Mouse (Mus musculus): Measurements from ENCODE around the gene Kdm6b. TPM values are rescaled to one million over a fixed set of nuclear protein-coding genes. Genes with fewer than 3 reads are reported as not detected.

Kdm6b gene
- polyA plus RNA-seq, 1 experiment from 2014 or later: 42.4 TPM

- 89% methylated on average over 19 of the region's 19 CpGs for WGBS
- Histone ChIP-seq H3K27me3 (ENCODE audit: control insufficient read depth, insufficient read depth, low read length) (no peaks in the 10 kb centered on the region), H3K4me2 (ENCODE audit: low read depth, severe bottlenecking) (no peak overlapping the region), H3K36me3 (ENCODE audit: control insufficient read depth, insufficient read depth, low read length) (peaks cover 48% of the 10 kb centered on the region), H3K4me1 (ENCODE audit: control insufficient read depth, insufficient read depth, low read length) (peaks cover 15% of the 10 kb centered on the region), H3K9me3 (ENCODE audit: control insufficient read depth, low read length) (no peaks in the 10 kb centered on the region), H3K9ac (ENCODE audit: low read length) (no peak overlapping the region), H3K27ac (replicated peaks; ENCODE audit: low read depth, low read length) (no peak overlapping the region), H3K4me3 (ENCODE audit: low read depth, low read length) (no peak overlapping the region)
- ATAC-seq (ENCODE audit: insufficient number of reproducible peaks, low FRiP score, low TSS enrichment, low read depth) (no peak), DNase-seq (ENCODE audit: low spot score) (no peak)
Measured at GRCm38 (mm10) chr11:69406282-69406681, 7.2 kb downstream of the Kdm6b start.

GRCm38 (mm10) chr11:69405397-69406200 is 7.9 kb downstream of the Kdm6b start:
- no peak for DNase-seq (ENCODE audit: low spot score)
- ATAC-seq (ENCODE audit: insufficient number of reproducible peaks, low FRiP score, low TSS enrichment, low read depth): no peak
- H3K27ac ChIP-seq (replicated peaks; ENCODE audit: low read depth, low read length): no peak overlapping the region
- H3K9ac ChIP-seq (ENCODE audit: low read length): no peak overlapping the region
- H3K9me3 ChIP-seq (ENCODE audit: control insufficient read depth, low read length): no peaks in the 10 kb centered on the region
- 94% methylated on average over 24 of the region's 24 CpGs for WGBS
- peaks cover 20% of the 10 kb centered on the region for H3K4me1 ChIP-seq (ENCODE audit: control insufficient read depth, insufficient read depth, low read length)
- H3K36me3 ChIP-seq (ENCODE audit: control insufficient read depth, insufficient read depth, low read length): peaks cover 54% of the 10 kb centered on the region
- H3K4me2 ChIP-seq (ENCODE audit: low read depth, severe bottlenecking): no peak overlapping the region
- no peak overlapping the region for H3K4me3 ChIP-seq (ENCODE audit: low read depth, low read length)
- H3K27me3 ChIP-seq (ENCODE audit: control insufficient read depth, insufficient read depth, low read length): no peaks in the 10 kb centered on the region

- no peak overlapping the region for H3K4me3 ChIP-seq (ENCODE audit: low read depth, low read length)
- H3K36me3 ChIP-seq (ENCODE audit: control insufficient read depth, insufficient read depth, low read length): peaks cover 62% of the 10 kb centered on the region
- WGBS: 92% methylated on average over 22 of the region's 24 CpGs
Measured at GRCm38 (mm10) chr11:69404595-69405396, 8.7 kb downstream of the Kdm6b start.

GRCm38 (mm10) chr11:69403691-69404594 is 9.5 kb downstream of the Kdm6b start:
- ATAC-seq (ENCODE audit: insufficient number of reproducible peaks, low FRiP score, low TSS enrichment, low read depth): no peak
- Histone ChIP-seq H3K4me2 (ENCODE audit: low read depth, severe bottlenecking) (no peak overlapping the region), H3K4me1 (ENCODE audit: control insufficient read depth, insufficient read depth, low read length) (peaks cover 31% of the 10 kb centered on the region), H3K36me3 (ENCODE audit: control insufficient read depth, insufficient read depth, low read length) (peaks cover 64% of the 10 kb centered on the region), H3K27ac (replicated peaks; ENCODE audit: low read depth, low read length) (no peak overlapping the region), H3K9me3 (ENCODE audit: control insufficient read depth, low read length) (no peaks in the 10 kb centered on the region), H3K27me3 (ENCODE audit: control insufficient read depth, insufficient read depth, low read length) (no peaks in the 10 kb centered on the region), H3K9ac (ENCODE audit: low read length) (no peak overlapping the region), H3K4me3 (ENCODE audit: low read depth, low read length) (no peak overlapping the region)
- WGBS: 93% methylated on average over 34 of the region's 38 CpGs
- no peak for DNase-seq (ENCODE audit: low spot score)

More at GRCm38 (mm10) chr11:69404595-69405396, 8.7 kb downstream of the Kdm6b start:
- no peak for DNase-seq (ENCODE audit: low spot score)
- Histone ChIP-seq H3K4me1 (ENCODE audit: control insufficient read depth, insufficient read depth, low read length) (peaks cover 26% of the 10 kb centered on the region), H3K9me3 (ENCODE audit: control insufficient read depth, low read length) (no peaks in the 10 kb centered on the region), H3K27ac (replicated peaks; ENCODE audit: low read depth, low read length) (no peak overlapping the region), H3K4me2 (ENCODE audit: low read depth, severe bottlenecking) (no peak overlapping the region), H3K9ac (ENCODE audit: low read length) (no peak overlapping the region), H3K27me3 (ENCODE audit: control insufficient read depth, insufficient read depth, low read length) (no peaks in the 10 kb centered on the region)
- ATAC-seq (ENCODE audit: insufficient number of reproducible peaks, low FRiP score, low TSS enrichment, low read depth): no peak

- Histone ChIP-seq H3K27me3 (ENCODE audit: control insufficient read depth, insufficient read depth, low read length) (no peaks in the 10 kb centered on the region), H3K4me3 (ENCODE audit: low read depth, low read length) (no peak overlapping the region), H3K4me2 (ENCODE audit: low read depth, severe bottlenecking) (no peak overlapping the region), H3K9ac (ENCODE audit: low read length) (no peak overlapping the region), H3K9me3 (ENCODE audit: control insufficient read depth, low read length) (no peaks in the 10 kb centered on the region), H3K4me1 (ENCODE audit: control insufficient read depth, insufficient read depth, low read length) (peaks cover 37% of the 10 kb centered on the region), H3K27ac (replicated peaks; ENCODE audit: low read depth, low read length) (no peak overlapping the region), H3K36me3 (ENCODE audit: control insufficient read depth, insufficient read depth, low read length) (peaks cover 58% of the 10 kb centered on the region)
- no peak for DNase-seq (ENCODE audit: low spot score)
- no peak for ATAC-seq (ENCODE audit: insufficient number of reproducible peaks, low FRiP score, low TSS enrichment, low read depth)
- WGBS: 84% methylated on average over 12 of the region's 12 CpGs
Measured at GRCm38 (mm10) chr11:69401987-69402386, 11.5 kb downstream of the Kdm6b start.

GRCm38 (mm10) chr11:69401210-69401637 is 12.3 kb downstream of the Kdm6b start:
- H3K9me3 ChIP-seq (ENCODE audit: control insufficient read depth, low read length): no peaks in the 10 kb centered on the region
- H3K27me3 ChIP-seq (ENCODE audit: control insufficient read depth, insufficient read depth, low read length): no peaks in the 10 kb centered on the region
- ATAC-seq (ENCODE audit: insufficient number of reproducible peaks, low FRiP score, low TSS enrichment, low read depth) (peak; percentile 67), DNase-seq (ENCODE audit: low spot score) (peak; percentile 92)
- H3K27ac ChIP-seq (replicated peaks; ENCODE audit: low read depth, low read length): no peak overlapping the region
- no peak overlapping the region; the same call in 1 of the 2 replicates for H3K9ac ChIP-seq (ENCODE audit: low read length)
- no peak overlapping the region for H3K4me2 ChIP-seq (ENCODE audit: low read depth, severe bottlenecking)
- peaks cover 52% of the 10 kb centered on the region for H3K36me3 ChIP-seq (ENCODE audit: control insufficient read depth, insufficient read depth, low read length)
- peaks cover 42% of the 10 kb centered on the region for H3K4me1 ChIP-seq (ENCODE audit: control insufficient read depth, insufficient read depth, low read length)
- no peak overlapping the region for H3K4me3 ChIP-seq (ENCODE audit: low read depth, low read length)
- 18% methylated on average over 22 of the region's 22 CpGs for WGBS

- DNase-seq (ENCODE audit: low spot score): peak; percentile 32
- peaks cover 42% of the 10 kb centered on the region for H3K4me1 ChIP-seq (ENCODE audit: control insufficient read depth, insufficient read depth, low read length)
Measured at GRCm38 (mm10) chr11:69400083-69400850, 13.2 kb downstream of the Kdm6b start.

More at GRCm38 (mm10) chr11:69400083-69400850, 13.2 kb downstream of the Kdm6b start:
- Histone ChIP-seq H3K4me2 (ENCODE audit: low read depth, severe bottlenecking) (peak overlapping the region; percentile 29; the same call in 1 of the 2 replicates), H3K36me3 (ENCODE audit: control insufficient read depth, insufficient read depth, low read length) (peaks cover 42% of the 10 kb centered on the region), H3K9ac (ENCODE audit: low read length) (peak overlapping the region; percentile 45), H3K27me3 (ENCODE audit: control insufficient read depth, insufficient read depth, low read length) (no peaks in the 10 kb centered on the region), H3K9me3 (ENCODE audit: control insufficient read depth, low read length) (no peaks in the 10 kb centered on the region), H3K4me3 (ENCODE audit: low read depth, low read length) (0 out of 2 replicates have a peak overlapping the region, but pooled peaks have one; percentile 14), H3K27ac (replicated peaks; ENCODE audit: low read depth, low read length) (peak overlapping the region; percentile 47; the same call in 1 of the 2 replicates)
- no peak for ATAC-seq (ENCODE audit: insufficient number of reproducible peaks, low FRiP score, low TSS enrichment, low read depth)
- 73% methylated on average over 25 of the region's 25 CpGs for whole genome bisulfite sequencing

All from limb, embryonic 11.5 days (tissue).